Mouse (Mus musculus): Measurements from ENCODE around the gene Lcn8. TPM values are rescaled to one million over a fixed set of nuclear protein-coding genes. Genes with fewer than 3 reads are reported as not detected.

The Lcn8 gene
- polyA plus RNA-seq (2021) = not detected

DNA sequence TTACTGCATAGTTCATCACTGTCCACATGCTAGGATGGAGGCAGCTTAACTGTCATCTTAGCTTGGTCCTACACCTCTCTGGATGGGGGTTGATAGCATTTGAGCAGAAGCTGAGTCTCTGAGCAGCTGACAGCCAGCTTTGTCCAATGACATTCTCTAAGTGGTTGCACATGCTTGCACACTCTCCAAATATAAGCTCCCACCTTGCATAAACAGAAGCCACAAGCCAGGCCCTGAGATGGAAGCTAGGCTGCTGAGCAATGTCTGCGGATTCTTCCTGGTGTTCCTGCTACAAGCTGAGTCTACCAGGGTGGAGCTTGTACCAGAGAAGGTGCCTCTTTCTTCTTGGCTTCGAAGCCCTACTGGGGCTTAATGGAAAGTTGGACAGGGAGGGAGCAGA, at the start of gene Lcn8:
TSS of gene Lcn8 (plus strand) at position 219 of the 400 bp plus-strand sequence.
- POLR2A ChIA-PET = interaction anchor here (0.8 kb wide), 1 partner anchor 9 kb away, joined by 3 read pairs; no protein-coding TSS in a partner anchor

GRCm38 (mm10) chr2:25607761-25608622, 44.9 kb upstream of the Lcn8 start, which contains the start of gene Rabl6:
Gene Rabl6 (minus strand): TSS chr2:25608521.
- in situ Hi-C loops (cut with MboI; ENCODE audit: low pct_unique_long_range_greater_than_20kb) = no loop called here
- ATAC-seq (peak; percentile 75), DNase-seq (ENCODE audit: low read depth, low spot score) (peak; percentile 44)
- H3K27me3 ChIP-seq = no peaks in the 10 kb centered on the region
- POLR2A ChIA-PET = interaction anchor here (0.6 to 0.7 kb wide), 2 partner anchors 26 to 245 kb away, joined by 3 read pairs; partner anchors contain the start of gene Ajm1
- CTCF ChIA-PET = interaction anchor here (1.2 kb wide), 1 partner anchor 26 kb away, joined by 4 read pairs; the partner anchor contains the start of gene Ajm1
- no peak for TF ChIP-seq CTCF (IDR thresholded peaks at IDR 0.05)

More for the DNA sequence above, at the start of gene Lcn8:
- in situ Hi-C loops (cut with MboI; ENCODE audit: low pct_unique_long_range_greater_than_20kb) = no loop called here
- TF ChIP-seq CTCF (IDR thresholded peaks at IDR 0.05) = no peak
- ATAC-seq = no peak
- no peak for DNase-seq (ENCODE audit: low read depth, low spot score)
- CTCF ChIA-PET = no interaction called here
- peaks cover 12% of the 10 kb centered on the region for H3K27me3 ChIP-seq

DNA sequence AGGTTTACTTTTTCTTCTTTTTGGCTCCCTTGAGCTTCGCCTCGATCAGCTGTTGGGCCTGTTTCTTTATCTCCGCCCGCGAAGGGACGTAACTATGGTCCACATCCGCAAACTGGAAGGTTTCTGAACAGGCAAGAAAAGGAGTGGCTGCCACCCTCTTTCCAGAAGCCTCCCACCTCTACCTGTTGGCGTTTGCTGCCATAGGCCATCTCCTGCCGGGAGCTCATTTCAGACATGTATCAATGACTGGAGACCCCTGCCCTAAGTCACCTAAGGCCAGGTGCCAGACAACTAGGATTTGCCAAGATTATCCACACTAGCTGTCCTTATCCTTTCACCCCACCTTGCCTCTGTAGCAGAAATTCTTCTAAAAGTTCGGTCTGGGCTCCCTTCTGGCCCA, 44.2 kb upstream of the Lcn8 start:
- ATAC-seq (no peak), DNase-seq (ENCODE audit: low read depth, low spot score) (no peak)
- POLR2A ChIA-PET = interaction anchor here (0.6 to 1.3 kb wide), 3 partner anchors 12 to 246 kb away, joined by 3 to 4 read pairs (median 3); partner anchors contain the start of gene Ajm1
- CTCF ChIA-PET = interaction anchor here (1.2 kb wide), 1 partner anchor 27 kb away, joined by 4 read pairs; the partner anchor contains the start of gene Ajm1
- H3K27me3 ChIP-seq = no peaks in the 10 kb centered on the region
- no peak for TF ChIP-seq CTCF (IDR thresholded peaks at IDR 0.05)
- in situ Hi-C loops (cut with MboI; ENCODE audit: low pct_unique_long_range_greater_than_20kb) = no loop called here

DNA sequence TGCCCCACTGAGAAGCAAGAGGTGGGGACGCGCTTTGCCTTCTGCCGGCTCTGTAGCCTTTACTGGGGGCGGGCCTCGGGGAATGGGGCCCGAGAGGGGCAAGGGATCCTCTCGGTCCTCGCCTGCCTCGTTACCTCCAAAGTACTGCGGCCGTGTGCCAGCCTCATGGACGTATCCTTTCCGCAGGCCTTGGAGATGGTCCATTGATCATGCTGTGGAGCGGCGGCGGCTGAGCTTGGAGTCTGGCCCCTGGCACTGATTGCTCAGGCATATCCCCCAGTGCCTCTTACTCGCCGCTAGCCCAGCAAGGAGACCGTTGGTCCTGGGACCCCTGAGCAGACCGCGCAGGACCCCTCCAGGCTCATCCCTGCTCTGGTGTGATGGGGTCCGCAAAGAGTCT, 36.5 kb upstream of the Lcn8 start:
- DNase-seq (ENCODE audit: low read depth, low spot score) (no peak), ATAC-seq (no peak)
- no peaks in the 10 kb centered on the region for H3K27me3 ChIP-seq
- ChIA-PET CTCF (no interaction called here), POLR2A (interaction anchor here (0.6 kb wide), 1 partner anchor 683 kb away, joined by 3 read pairs; no protein-coding TSS in a partner anchor)
- in situ Hi-C loops (cut with MboI; ENCODE audit: low pct_unique_long_range_greater_than_20kb) = no loop called here
- no peak for TF ChIP-seq CTCF (IDR thresholded peaks at IDR 0.05)

GRCm38 (mm10) chr2:25617578-25617977, 35.3 kb upstream of the Lcn8 start, which contains the start of gene Ccdc183:
Gene Ccdc183 (minus strand): TSS chr2:25617678.
- no peak for TF ChIP-seq CTCF (IDR thresholded peaks at IDR 0.05)
- in situ Hi-C loops (cut with MboI; ENCODE audit: low pct_unique_long_range_greater_than_20kb) = no loop called here
- ChIA-PET CTCF (no interaction called here), POLR2A (no interaction called here)
- ATAC-seq = no peak
- DNase-seq (ENCODE audit: low read depth, low spot score) = no peak
- H3K27me3 ChIP-seq = no peaks in the 10 kb centered on the region

- POLR2A ChIA-PET = interaction anchor here (1.2 kb wide), 1 partner anchor 11 kb away, joined by 4 read pairs; no protein-coding TSS in a partner anchor
- no peak for TF ChIP-seq CTCF (IDR thresholded peaks at IDR 0.05)
Measured at GRCm38 (mm10) chr2:25620386-25620785, 32.5 kb upstream of the Lcn8 start.

GRCm38 (mm10) chr2:25620852-25621228, 32.1 kb upstream of the Lcn8 start:
- in situ Hi-C loops (cut with MboI; ENCODE audit: low pct_unique_long_range_greater_than_20kb) = no loop called here
- CTCF ChIA-PET = interaction anchor here (2.1 kb wide), 1 partner anchor 9 kb away, joined by 4 read pairs; no protein-coding TSS in a partner anchor
- DNase-seq (ENCODE audit: low read depth, low spot score) = no peak
- no peak for ATAC-seq
- H3K27me3 ChIP-seq = peaks cover 7% of the 10 kb centered on the region
- no peak for TF ChIP-seq CTCF (IDR thresholded peaks at IDR 0.05)
- POLR2A ChIA-PET = interaction anchor here (1.2 kb wide), 1 partner anchor 12 kb away, joined by 4 read pairs; no protein-coding TSS in a partner anchor

More at GRCm38 (mm10) chr2:25620386-25620785, 32.5 kb upstream of the Lcn8 start:
- H3K27me3 ChIP-seq = peaks cover 7% of the 10 kb centered on the region
- CTCF ChIA-PET = interaction anchor here (2.1 kb wide), 1 partner anchor 8 kb away, joined by 4 read pairs; no protein-coding TSS in a partner anchor
- in situ Hi-C loops (cut with MboI; ENCODE audit: low pct_unique_long_range_greater_than_20kb) = no loop called here
- DNase-seq (ENCODE audit: low read depth, low spot score) = no peak
- ATAC-seq = no peak

GRCm38 (mm10) chr2:25621229-25622200, 31.4 kb upstream of the Lcn8 start, which contains the start of gene Tmem141:
Gene Tmem141 (minus strand): TSS chr2:25622005.
- CTCF ChIA-PET = interaction anchor here (2.1 kb wide), 1 partner anchor 9 kb away, joined by 4 read pairs; no protein-coding TSS in a partner anchor
- ATAC-seq = peak; percentile 67
- peaks cover 10% of the 10 kb centered on the region for H3K27me3 ChIP-seq
- DNase-seq (ENCODE audit: low read depth, low spot score) = no peak
- POLR2A ChIA-PET = interaction anchor here (1.2 kb wide), 1 partner anchor 12 kb away, joined by 4 read pairs; no protein-coding TSS in a partner anchor
- TF ChIP-seq CTCF (IDR thresholded peaks at IDR 0.05) = no peak
- in situ Hi-C loops (cut with MboI; ENCODE audit: low pct_unique_long_range_greater_than_20kb) = no loop called here

DNA sequence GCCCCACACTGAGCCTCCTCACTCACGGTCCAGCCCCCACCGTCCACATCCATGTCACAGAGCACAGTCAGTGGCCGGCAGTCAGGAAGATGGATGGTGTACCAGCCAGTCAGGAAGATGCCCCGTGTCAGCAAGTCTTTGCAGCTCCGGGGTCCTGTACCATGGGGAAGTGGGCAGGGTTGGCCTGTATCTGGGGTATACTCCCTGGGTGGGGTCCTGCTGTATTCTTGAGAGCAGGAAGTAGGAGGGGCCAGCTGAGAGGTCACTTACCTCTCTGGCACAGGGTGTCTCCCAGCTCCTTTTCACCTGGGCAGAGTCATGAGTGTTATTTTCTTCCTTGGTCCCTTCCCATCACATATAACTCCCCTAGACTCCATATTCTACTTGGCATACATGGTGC, 26.9 kb upstream of the Lcn8 start:
- ATAC-seq = no peak
- CTCF ChIA-PET = no interaction called here
- DNase-seq (ENCODE audit: low read depth, low spot score) = no peak
- POLR2A ChIA-PET = no interaction called here
- peaks cover 19% of the 10 kb centered on the region for H3K27me3 ChIP-seq
- no peak for TF ChIP-seq CTCF (IDR thresholded peaks at IDR 0.05)
- in situ Hi-C loops (cut with MboI; ENCODE audit: low pct_unique_long_range_greater_than_20kb) = no loop called here

- ChIA-PET POLR2A (no interaction called here), CTCF (interaction anchor here (0.7 kb wide), 1 partner anchor 29 kb away, joined by 3 read pairs; no protein-coding TSS in a partner anchor)
- DNase-seq (ENCODE audit: low read depth, low spot score) (no peak), ATAC-seq (no peak)
- in situ Hi-C loops (cut with MboI; ENCODE audit: low pct_unique_long_range_greater_than_20kb) = no loop called here
- TF ChIP-seq CTCF (IDR thresholded peaks at IDR 0.05) = no peak
- peaks cover 19% of the 10 kb centered on the region for H3K27me3 ChIP-seq
Measured at GRCm38 (mm10) chr2:25627811-25628210, 25.1 kb upstream of the Lcn8 start, which contains the start of gene Fcna. Gene Fcna (minus strand): TSS chr2:25628030.
